Mouse (Mus musculus) liver, embryonic 14.5 days (tissue): ENCODE results near the gene Pin1.

Source experiments
- CTCF ChIP-seq: IDR thresholded peaks from 2 replicates; pipeline ENCODE4 v1.5.1; 2016; ENCODE audit warnings: antibody characterized with exemption, low read depth, control low read depth
- EP300 ChIP-seq: IDR thresholded peaks from 2 replicates; pipeline ENCODE4 v1.6.1; 2016; ENCODE audit warnings: antibody characterized with exemption, low read depth

DNA sequence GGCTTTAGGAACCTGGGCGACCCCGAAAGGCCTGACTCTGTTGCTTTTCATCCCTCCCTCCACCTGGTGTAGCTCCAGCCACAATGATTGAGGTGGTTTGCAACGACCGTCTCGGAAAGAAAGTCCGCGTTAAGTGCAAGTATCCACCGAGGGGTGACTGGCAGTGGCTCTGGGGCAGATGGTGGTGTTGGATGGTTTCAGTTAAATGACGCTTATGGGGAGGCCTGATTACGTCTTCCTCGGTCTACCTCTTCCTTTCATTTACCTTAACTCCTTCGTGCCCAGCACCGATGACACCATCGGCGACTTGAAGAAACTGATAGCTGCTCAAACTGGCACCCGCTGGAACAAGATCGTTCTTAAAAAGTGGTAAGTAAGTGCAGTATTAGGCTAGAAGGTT is 6.8 kb upstream of the Pin1 start:
- TF ChIP-seq EP300 (no peak), CTCF (no peak)
